Mouse (Mus musculus): ENCODE results near the gene Ccl24.

DNA sequence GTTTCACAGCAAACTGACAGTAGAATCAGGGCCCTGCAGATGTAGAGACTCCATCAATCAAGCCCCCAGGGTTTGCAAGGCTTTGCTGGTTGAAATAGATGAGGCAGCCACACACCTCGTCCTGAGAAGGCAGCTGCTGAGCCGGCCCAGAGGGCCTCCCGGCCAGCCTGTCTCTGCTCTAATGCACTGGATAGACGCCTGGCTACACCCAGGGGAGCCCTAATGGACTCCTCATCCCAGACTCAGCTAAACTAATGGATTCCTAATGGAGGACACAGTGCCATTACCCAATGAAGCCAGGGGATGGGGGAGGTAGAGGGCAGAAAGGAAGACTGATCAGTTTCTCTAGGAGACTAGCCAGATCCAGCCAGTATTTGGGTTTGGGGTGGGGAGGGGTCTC lies 15.8 kb downstream of the Ccl24 start:
- no peak for TF ChIP-seq GATA1 (IDR thresholded peaks at IDR 0.05; ENCODE audit: low read length)
- TF ChIP-seq TAL1 (IDR thresholded peaks at IDR 0.05; ENCODE audit: low read length), result no peak

Data from erythroblast, embryonic 14.5 days (primary cell).